Mouse (Mus musculus) adipose tissue, adult 10 weeks (tissue): ENCODE measurements around the gene Rpl36al. TPM values are rescaled to one million over a fixed set of nuclear protein-coding genes. Genes with fewer than 3 reads are reported as not detected.

ENCODE experiments used
- polyA plus RNA-seq: library from polyadenylated mRNA; stranded (reverse); fragments of 350-450 nt; fragmentation: Illumina TruSeq; extraction: RNeasy Lipid Tissue Mini Kit (QIAGEN cat#74804); gene quantifications from one replicate; pipeline ENCODE4 v1.2.3, GENCODE M21; 2014; ENCODE audit warnings: low read depth, low replicate concordance

The Rpl36al gene
- polyA plus RNA-seq = 623 TPM

GRCm38 (mm10) chr12:69183583-69184308, at the start of gene Rpl36al, which contains the start of gene Mgat2:
TSS of gene Rpl36al (minus strand) at chr12:69184083.
TSS of gene Mgat2 (plus strand) at chr12:69184157.

GRCm38 (mm10) chr12:69227776-69228466, 44.0 kb upstream of the Rpl36al start, which contains the start of gene Pole2:
TSS of gene Pole2 (minus strand) at chr12:69228195.

GRCm38 (mm10) chr12:69204052-69204833, 20.4 kb upstream of the Rpl36al start, which contains the start of gene Gm49384:
TSS of gene Gm49384 (minus strand) at chr12:69204267.

GRCm38 (mm10) chr12:69198164-69198535, 14.3 kb upstream of the Rpl36al start, which contains the start of gene Dnaaf2:
TSS of gene Dnaaf2 (minus strand) at chr12:69198429.

GRCm38 (mm10) chr12:69196444-69197377, 12.8 kb upstream of the Rpl36al start, which contains the start of gene Gm49383:
TSS of gene Gm49383 (minus strand) at chr12:69197104.

GRCm38 (mm10) chr12:69168461-69169106, 15.3 kb downstream of the Rpl36al start, which contains the start of gene Lrr1:
TSS of gene Lrr1 (plus strand) at chr12:69168814.

GRCm38 (mm10) chr12:69158765-69159577, 24.9 kb downstream of the Rpl36al start, which contains the start of gene Rps29:
TSS of gene Rps29 (minus strand) at chr12:69159186.

Other genes starting within 250 kb of the Rpl36al start
- gene Rps29, start 24.9 kb downstream of the Rpl36al start, polyA plus RNA-seq = 3,001 TPM
- 0.89 TPM for gene Lrr1, start 15.3 kb downstream of the Rpl36al start, polyA plus RNA-seq
- 45.2 TPM for gene Mgat2, start 74 bp upstream of the Rpl36al start, polyA plus RNA-seq
- 3.4 TPM for gene Gm49383, start 13.0 kb upstream of the Rpl36al start, polyA plus RNA-seq
- gene Dnaaf2, start 14.3 kb upstream of the Rpl36al start, polyA plus RNA-seq = 1.8 TPM
- gene Gm49384, start 20.2 kb upstream of the Rpl36al start, polyA plus RNA-seq = 3.1 TPM
- gene Pole2, start 44.1 kb upstream of the Rpl36al start, polyA plus RNA-seq = 3.3 TPM
- gene Klhdc1, start 57.1 kb upstream of the Rpl36al start, polyA plus RNA-seq = 14.3 TPM
- gene Klhdc2, start 112.6 kb upstream of the Rpl36al start, polyA plus RNA-seq = 52.5 TPM
- gene Nemf, start 173.1 kb upstream of the Rpl36al start, polyA plus RNA-seq = 31.5 TPM
- 56.5 TPM for gene Arf6, start 188.1 kb upstream of the Rpl36al start, polyA plus RNA-seq
- gene Gm9887, start 188.4 kb upstream of the Rpl36al start, polyA plus RNA-seq = 0.61 TPM